Mouse (Mus musculus) inflammation-experienced regulatory T-cells, adult 6 months (primary cell): Measurements from ENCODE around the gene Gga2. TPM values are rescaled to one million over a fixed set of nuclear protein-coding genes. Genes with fewer than 3 reads are reported as not detected.

Experiments
- polyA plus RNA-seq, 3 experiments: library from polyadenylated mRNA; unstranded; fragments of 100-300 nt; shearing (Covaris generic); gene quantifications; one replicate each; pipeline ENCODE4 v1.2.1; 2017

Gene Gga2
- polyA plus RNA-seq, 3 experiments from 2014 or later, result 0.92 to 1.6 (median 1.1) TPM

Other genes with a start within 250 kb of the Gga2 start
- gene Scnn1b, start 156.2 kb downstream of the Gga2 start, polyA plus RNA-seq, result under 1 TPM in 2 of 3 experiments, not detected in 1; 0.37 to 0.44 TPM
- 1 to 10 TPM; 4.6 to 9.4 (median 8.5) TPM for gene Cog7, start 39.5 kb downstream of the Gga2 start, polyA plus RNA-seq
- 10 to 100 TPM in 2 of 3 experiments, 1 to 10 TPM in 1; 9.1 to 14.3 (median 10.4) TPM for gene Ubfd1, start 46.0 kb upstream of the Gga2 start, polyA plus RNA-seq
- gene Ears2, start 46.0 kb upstream of the Gga2 start, polyA plus RNA-seq, result 1 to 10 TPM; 2.4 to 7.1 (median 4.9) TPM
- gene Ndufab1, start 80.7 kb upstream of the Gga2 start, polyA plus RNA-seq, result 100 to 1,000 TPM; 134 to 182 (median 141) TPM
- 10 to 100 TPM in 2 of 3 experiments, 1 to 10 TPM in 1; 7.0 to 14.6 (median 11.6) TPM for gene Palb2, start 111.8 kb upstream of the Gga2 start, polyA plus RNA-seq
- 100 to 1,000 TPM; 109 to 137 (median 111) TPM for gene Dctn5, start 111.8 kb upstream of the Gga2 start, polyA plus RNA-seq
- gene Plk1, start 138.2 kb upstream of the Gga2 start, polyA plus RNA-seq, result 10 to 100 TPM in 1 of 3 experiments, 1 to 10 TPM in 2; 3.8 to 52.8 (median 5.5) TPM
- not detected for gene Ern2, start 165.0 kb upstream of the Gga2 start, polyA plus RNA-seq
- not detected for gene Chp2, start 198.3 kb upstream of the Gga2 start, polyA plus RNA-seq